Mouse (Mus musculus): ENCODE results near the gene Chl1.

GRCm38 (mm10) chr6:103665677-103666316, 155.4 kb downstream of the Chl1 start:
- TF ChIP-seq CTCF (IDR thresholded peaks at IDR 0.05; ENCODE audit: low read depth, low read length): no peak
- TF ChIP-seq POLR2A (IDR thresholded peaks at IDR 0.05; ENCODE audit: borderline replicate concordance, low read depth, low read length): no peak
